Mouse (Mus musculus) embryonic facial prominence, embryonic 12.5 days (tissue): ENCODE results near the gene Zfp74. TPM values are rescaled to one million over a fixed set of nuclear protein-coding genes. Genes with fewer than 3 reads are reported as not detected.

ENCODE experiments used
- ATAC-seq: fragments of 200-750 bp; cut with Nextera tagmentation; 2 replicates; pipeline ENCODE4 v1.8.0; 2017; ENCODE audit not compliant: insufficient number of reproducible peaks, insufficient read depth, low FRiP score, low TSS enrichment
- H3K27ac ChIP-seq: fragments of 300-500 bp; sonication (generic); 2 replicates; pipeline ENCODE4 v1.5.1; 2016; ENCODE audit warnings: mild to moderate bottlenecking
- H3K27me3 ChIP-seq: fragments of 300-500 bp; sonication (generic); 2 replicates; pipeline ENCODE4 v1.6.1; 2016; ENCODE audit warnings: mild to moderate bottlenecking, moderate library complexity
- H3K36me3 ChIP-seq: fragments of 300-500 bp; sonication (generic); 2 replicates; pipeline ENCODE4 v1.6.1; 2016; ENCODE audit warnings: mild to moderate bottlenecking
- H3K4me1 ChIP-seq: fragments of 300-500 bp; sonication (generic); 2 replicates; pipeline ENCODE4 v1.6.1; 2016
- H3K4me2 ChIP-seq: fragments of 300-500 bp; sonication (generic); replicated peaks from 2 replicates; pipeline ENCODE4 v1.6.1; 2016; ENCODE audit warnings: mild to moderate bottlenecking, moderate library complexity
- H3K4me3 ChIP-seq: fragments of 300-500 bp; sonication (generic); 2 replicates; pipeline ENCODE4 v1.5.1; 2016; ENCODE audit warnings: mild to moderate bottlenecking
- H3K9ac ChIP-seq: fragments of 300-500 bp; sonication (generic); 2 replicates; pipeline ENCODE4 v1.6.1; 2016; ENCODE audit warnings: mild to moderate bottlenecking, moderate library complexity
- H3K9me3 ChIP-seq: fragments of 300-500 bp; sonication (generic); 2 replicates; pipeline ENCODE4 v1.6.1; 2016; ENCODE audit warnings: mild to moderate bottlenecking, moderate library complexity
- WGBS: fragments of 180-500 bp; shearing (Covaris S2); methylation state at CpG from one replicate; pipeline ENCODE4 v1.1.7; 2016; 5-methylcytosine and 5-hydroxymethylcytosine counted together
- microRNA-seq: library from miRNA; unstranded; fragments of <30 nt; microRNA quantifications from one replicate; pipeline ENCODE4, GENCODE M21; 2017
- polyA plus RNA-seq: library from polyadenylated mRNA; unstranded; fragments of >200 nt; fragmentation: Nextera tagmentation; extraction: Ambion mirVana; gene quantifications from 2 replicates; pipeline ENCODE4 v1.2.1, GENCODE M21; 2016

Zfp74 gene
- polyA plus RNA-seq, 1 experiment from 2014 or later: 17.2 TPM

DNA sequence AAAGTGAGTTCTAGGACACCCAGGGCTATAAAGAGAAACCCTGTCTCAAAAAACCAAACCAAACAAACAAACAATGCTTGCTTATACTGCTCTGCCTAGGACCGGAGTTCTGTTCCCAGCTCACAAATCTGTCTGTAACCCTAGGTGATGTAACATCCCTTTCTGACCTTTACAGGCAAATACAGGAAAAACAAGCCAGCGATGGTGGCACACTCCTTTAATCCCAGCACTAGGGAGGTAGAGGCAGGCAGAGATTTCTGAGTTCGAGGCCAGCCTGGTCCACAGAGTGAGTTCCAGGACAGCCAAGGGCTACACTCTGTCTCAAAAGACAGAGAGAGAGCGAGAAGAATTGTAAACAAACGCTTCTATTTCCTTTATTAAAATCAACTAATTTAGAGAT is 46.7 kb downstream of the Zfp74 start:
- no peak overlapping the region for H3K4me3 ChIP-seq
- H3K36me3 ChIP-seq: peaks cover 26% of the 10 kb centered on the region
- 88% methylated on average over 5 of the region's 5 CpGs for WGBS
- no peaks in the 10 kb centered on the region for H3K9me3 ChIP-seq
- H3K4me2 ChIP-seq: peak overlapping the region; percentile 56
- no peak overlapping the region for H3K9ac ChIP-seq
- H3K27ac ChIP-seq: peak overlapping the region; percentile 96; the same call in 1 of the 2 replicates
- no peaks in the 10 kb centered on the region for H3K27me3 ChIP-seq
- ATAC-seq: no peak
- H3K4me1 ChIP-seq: peaks cover 11% of the 10 kb centered on the region

DNA sequence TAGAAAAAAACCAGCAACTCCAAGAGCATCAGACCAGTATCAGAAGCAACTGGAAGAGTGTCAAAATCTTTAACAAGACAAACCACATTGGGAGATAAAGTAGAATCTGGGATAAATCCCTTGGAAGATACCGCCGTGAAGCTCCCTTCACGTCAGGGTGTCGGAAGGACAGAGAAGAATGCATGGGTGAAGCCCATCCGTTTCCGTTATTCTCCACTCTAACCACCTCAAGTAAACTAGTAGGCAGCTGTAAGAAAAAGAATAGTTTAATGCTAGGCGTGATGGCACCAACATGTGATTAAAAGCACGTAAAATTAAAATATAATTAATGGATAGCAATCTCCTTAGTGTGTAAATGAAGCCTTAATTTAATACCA is 47.2 kb downstream of the Zfp74 start:
- H3K4me2 ChIP-seq: peak overlapping the region; percentile 56
- H3K27ac ChIP-seq: peak overlapping the region; percentile 96
- H3K4me3 ChIP-seq: peak overlapping the region; percentile 57
- H3K27me3 ChIP-seq: no peaks in the 10 kb centered on the region
- 0 out of 2 replicates have a peak overlapping the region, but pooled peaks have one; percentile 54 for H3K9ac ChIP-seq
- no peak for ATAC-seq
- peaks cover 11% of the 10 kb centered on the region for H3K4me1 ChIP-seq
- H3K36me3 ChIP-seq: peaks cover 23% of the 10 kb centered on the region
- H3K9me3 ChIP-seq: no peaks in the 10 kb centered on the region
- WGBS: 26% methylated on average over 8 of the region's 8 CpGs

DNA sequence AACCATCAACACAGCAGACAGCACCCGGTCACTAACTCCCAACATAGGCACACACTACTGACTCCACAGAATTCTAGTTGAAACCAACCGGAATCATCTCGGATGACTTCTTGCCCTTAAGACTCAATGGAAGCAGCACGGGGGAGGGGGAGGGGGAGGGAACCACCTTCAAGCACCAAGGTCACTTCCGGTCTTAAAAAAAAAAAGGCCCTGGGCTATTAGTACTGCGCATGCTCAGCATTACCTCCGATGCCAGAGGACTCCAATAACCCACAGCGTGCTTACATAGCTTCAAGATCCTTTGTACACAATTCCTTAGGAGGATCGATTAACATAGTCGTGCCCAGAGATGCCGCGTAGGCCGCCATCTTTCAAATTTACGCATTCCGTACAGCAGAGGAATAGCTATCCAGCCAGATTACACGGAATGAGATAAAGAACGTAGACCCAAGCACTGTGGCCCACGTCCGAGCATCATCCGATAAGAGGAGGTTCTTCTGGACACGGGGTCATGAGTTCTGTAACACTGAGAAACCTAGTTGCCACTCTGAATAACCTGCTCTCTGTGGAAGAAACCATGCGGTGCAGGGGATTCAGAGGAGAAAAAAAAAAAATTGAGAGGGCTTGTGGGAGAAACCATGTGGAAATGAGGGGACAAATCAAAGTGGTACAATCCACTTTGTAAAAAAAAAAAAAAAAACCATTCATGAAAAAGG is 47.8 kb downstream of the Zfp74 start, which contains the start of gene Zfp27:
TSS of gene Zfp27 (minus strand) at position 607 of the 716 bp plus-strand sequence.
- no peaks in the 10 kb centered on the region for H3K9me3 ChIP-seq
- H3K36me3 ChIP-seq: peaks cover 23% of the 10 kb centered on the region
- no peaks in the 10 kb centered on the region for H3K27me3 ChIP-seq
- H3K4me3 ChIP-seq: peak within 1 kb of the TSS; percentile 57
- peaks cover 11% of the 10 kb centered on the region for H3K4me1 ChIP-seq
- peak within 1 kb of the TSS; percentile 96 for H3K27ac ChIP-seq
- peak within 1 kb of the TSS; percentile 56 for H3K4me2 ChIP-seq
- H3K9ac ChIP-seq: peak within 1 kb of the TSS; percentile 54
- under 1% methylated on average over 22 of the region's 22 CpGs for WGBS
- peak; percentile 78 for ATAC-seq

DNA sequence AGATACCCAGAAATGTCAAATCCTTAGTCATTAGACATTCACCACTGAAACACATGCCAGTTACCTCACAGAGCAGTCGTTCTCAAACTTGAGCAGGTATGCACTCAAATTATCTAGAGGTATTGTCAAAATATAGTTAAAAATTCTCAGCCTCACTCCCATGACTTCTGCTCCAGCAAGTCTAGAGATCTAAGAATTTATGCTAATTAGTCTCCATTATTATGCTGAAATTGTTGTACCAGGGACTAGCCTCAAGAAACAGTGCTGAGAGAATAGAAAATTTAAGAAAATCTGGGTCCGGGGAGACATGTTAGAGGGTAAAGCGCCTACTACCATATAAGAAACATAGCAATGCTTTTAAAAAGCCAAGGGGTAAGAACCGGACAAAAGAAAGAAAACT is 49.8 kb downstream of the Zfp74 start:
- Histone ChIP-seq H3K4me1 (0 out of 2 replicates have a peak, but pooled peaks cover 1% of the 10 kb centered on the region), H3K9ac (no peak overlapping the region), H3K36me3 (peaks cover 30% of the 10 kb centered on the region), H3K27ac (no peak overlapping the region), H3K4me2 (no peak overlapping the region), H3K4me3 (no peak overlapping the region), H3K27me3 (no peaks in the 10 kb centered on the region), H3K9me3 (peaks cover 2% of the 10 kb centered on the region; the same call in 1 of the 2 replicates)
- WGBS: 94% methylated on average over 4 of the region's 4 CpGs
- ATAC-seq: no peak

DNA sequence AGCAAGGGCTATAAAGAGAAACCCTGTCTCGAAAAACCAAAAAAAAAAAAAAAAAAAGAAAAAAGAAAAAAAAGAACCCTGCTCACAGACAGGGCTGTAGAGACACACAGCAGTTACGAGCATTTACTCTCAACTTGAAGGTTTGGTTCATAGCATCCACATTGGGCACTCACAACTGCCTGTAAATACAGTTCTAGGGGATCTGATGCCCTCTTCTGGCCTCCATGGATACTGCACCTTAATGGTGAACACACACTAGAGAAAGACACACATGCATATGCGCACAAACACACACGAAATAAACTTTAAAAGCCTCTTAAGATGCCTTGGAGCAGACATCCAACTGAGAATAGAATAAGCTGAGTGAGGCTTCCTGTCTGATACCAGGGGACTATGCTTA is 55.5 kb downstream of the Zfp74 start:
- H3K9me3 ChIP-seq: peaks cover 31% of the 10 kb centered on the region
- no peak overlapping the region for H3K27ac ChIP-seq
- no peak overlapping the region for H3K9ac ChIP-seq
- peaks cover 81% of the 10 kb centered on the region for H3K36me3 ChIP-seq
- no peaks in the 10 kb centered on the region for H3K4me1 ChIP-seq
- H3K4me3 ChIP-seq: no peak overlapping the region
- 91% methylated on average over 4 of the region's 4 CpGs for WGBS
- H3K4me2 ChIP-seq: no peak overlapping the region
- H3K27me3 ChIP-seq: no peaks in the 10 kb centered on the region
- no peak for ATAC-seq

DNA sequence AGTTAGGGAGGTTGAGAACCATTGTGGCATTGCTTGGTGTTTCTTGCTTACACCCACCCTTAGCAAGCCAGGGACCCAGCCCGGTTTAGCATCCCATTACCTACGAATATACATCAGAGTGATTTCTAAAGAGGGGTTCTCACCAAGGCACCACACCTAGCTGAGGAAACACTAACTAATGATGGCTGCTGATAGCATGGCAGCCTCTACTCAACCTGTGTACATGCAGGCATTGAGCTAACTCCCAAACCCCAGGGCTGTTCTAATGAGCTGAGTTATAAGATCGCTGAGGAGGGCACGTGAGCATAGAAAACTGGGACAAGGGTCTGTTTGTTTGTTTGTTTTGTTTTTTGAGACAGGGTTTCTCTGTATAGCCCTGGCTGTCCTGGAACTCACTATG is 61.1 kb downstream of the Zfp74 start:
- H3K9me3 ChIP-seq: peaks cover 42% of the 10 kb centered on the region

DNA sequence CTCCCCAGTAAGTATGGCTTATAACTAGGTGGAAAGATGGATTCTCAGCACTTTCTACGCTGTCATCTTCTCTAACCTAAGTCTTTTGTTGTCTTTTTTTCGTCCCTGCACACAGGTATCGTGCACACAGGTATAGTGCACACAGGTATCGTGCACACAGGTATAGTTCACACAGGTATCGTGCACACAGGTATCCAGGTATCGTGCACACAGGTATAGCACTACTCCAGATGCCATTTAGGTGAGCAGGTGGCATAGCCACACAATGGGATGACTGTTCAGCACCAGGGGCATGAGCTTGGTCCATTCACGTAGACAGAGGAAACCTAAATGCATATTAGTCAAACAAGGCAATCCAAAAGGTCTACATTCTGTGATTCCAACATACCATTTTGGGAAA is 63.4 kb downstream of the Zfp74 start:
- peaks cover 52% of the 10 kb centered on the region for H3K36me3 ChIP-seq
- no peak overlapping the region for H3K27ac ChIP-seq
- H3K27me3 ChIP-seq: no peaks in the 10 kb centered on the region
- H3K4me1 ChIP-seq: no peaks in the 10 kb centered on the region
- peaks cover 46% of the 10 kb centered on the region for H3K9me3 ChIP-seq
- no peak for ATAC-seq
- no peak overlapping the region for H3K4me3 ChIP-seq
- 94% methylated on average over 7 of the region's 7 CpGs for WGBS
- no peak overlapping the region for H3K9ac ChIP-seq
- H3K4me2 ChIP-seq: no peak overlapping the region

More for the DNA sequence above, 61.1 kb downstream of the Zfp74 start:
- Histone ChIP-seq H3K27ac (no peak overlapping the region), H3K27me3 (no peaks in the 10 kb centered on the region), H3K9ac (no peak overlapping the region), H3K4me1 (no peaks in the 10 kb centered on the region), H3K36me3 (peaks cover 75% of the 10 kb centered on the region), H3K4me3 (no peak overlapping the region), H3K4me2 (no peak overlapping the region)
- no peak for ATAC-seq
- 95% methylated on average over 4 of the region's 4 CpGs for WGBS

DNA sequence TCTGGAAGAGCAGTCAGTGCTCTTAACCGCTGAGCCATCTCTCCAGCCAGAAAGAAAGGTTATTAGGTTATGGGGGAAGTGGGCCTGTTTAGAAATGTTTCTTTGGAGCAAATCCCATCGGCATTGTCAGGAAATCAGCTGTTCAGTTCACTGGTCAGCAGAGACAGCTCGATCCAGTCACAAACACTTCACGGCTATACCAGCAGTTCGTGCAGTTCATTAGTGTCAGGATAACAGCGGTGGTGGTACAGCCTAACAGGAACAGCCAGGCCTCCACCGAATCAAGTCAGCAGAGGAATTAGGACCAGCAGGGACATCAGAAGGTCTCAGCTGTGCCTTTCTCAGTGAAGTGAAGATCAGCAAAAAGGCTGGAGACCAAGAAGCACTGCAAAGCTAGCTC is 73.0 kb downstream of the Zfp74 start:
- peaks cover 7% of the 10 kb centered on the region; the same call in 1 of the 2 replicates for H3K9me3 ChIP-seq
- 93% methylated on average over 7 of the region's 7 CpGs for WGBS
- H3K4me3 ChIP-seq: no peak overlapping the region
- no peaks in the 10 kb centered on the region for H3K27me3 ChIP-seq
- H3K9ac ChIP-seq: no peak overlapping the region
- no peak for ATAC-seq
- no peaks in the 10 kb centered on the region for H3K4me1 ChIP-seq
- H3K4me2 ChIP-seq: no peak overlapping the region
- peaks cover 12% of the 10 kb centered on the region; the same call in 1 of the 2 replicates for H3K36me3 ChIP-seq
- no peak overlapping the region for H3K27ac ChIP-seq

Small RNA genes lying within 50 kb of the gene (microRNA-seq; reads per million reads assigned to microRNA genes)
- 0.54 reads per million for gene Mir7668

Other genes with a start within 250 kb of the Zfp74 start
- gene Catsperg2, start 227.1 kb downstream of the Zfp74 start, polyA plus RNA-seq: not detected in 2 replicates
- gene Zfp84, start 185.5 kb downstream of the Zfp74 start, polyA plus RNA-seq: 12.6 and 14.6 TPM in 2 replicates
- 10.8 and 11.1 TPM in 2 replicates for gene Zfp30, start 170.1 kb downstream of the Zfp74 start, polyA plus RNA-seq
- gene Zfp790, start 138.0 kb downstream of the Zfp74 start, polyA plus RNA-seq: 17.0 and 20.0 TPM in 2 replicates
- 8.5 and 8.7 TPM in 2 replicates for gene Zfp940, start 100.4 kb downstream of the Zfp74 start, polyA plus RNA-seq
- 10.3 and 11.5 TPM in 2 replicates for gene Zfp420, start 94.1 kb downstream of the Zfp74 start, polyA plus RNA-seq
- 12.1 and 14.4 TPM in 2 replicates for gene Zfp27, start 47.5 kb downstream of the Zfp74 start, polyA plus RNA-seq
- gene Zfp383, start 45.9 kb downstream of the Zfp74 start, polyA plus RNA-seq: 6.7 and 7.5 TPM in 2 replicates
- 20.4 and 23.2 TPM in 2 replicates for gene Zfp568, start 29.9 kb upstream of the Zfp74 start, polyA plus RNA-seq
- 5.7 and 6.3 TPM in 2 replicates for gene Zfp14, start 97.3 kb upstream of the Zfp74 start, polyA plus RNA-seq
- 5.2 and 7.7 TPM in 2 replicates for gene Zfp82, start 118.8 kb upstream of the Zfp74 start, polyA plus RNA-seq
- 3.3 and 4.4 TPM in 2 replicates for gene Gm26920, start 136.3 kb upstream of the Zfp74 start, polyA plus RNA-seq
- gene Zfp566, start 136.4 kb upstream of the Zfp74 start, polyA plus RNA-seq: 16.3 and 19.5 TPM in 2 replicates
- 148 and 151 TPM in 2 replicates for gene Zfp260, start 140.7 kb upstream of the Zfp74 start, polyA plus RNA-seq
- 13.1 and 16.3 TPM in 2 replicates for gene Zfp382, start 167.9 kb upstream of the Zfp74 start, polyA plus RNA-seq
- gene Zfp146, start 215.7 kb upstream of the Zfp74 start, polyA plus RNA-seq: 17.2 and 20.6 TPM in 2 replicates
- gene Cox7a1, start 230.1 kb upstream of the Zfp74 start, polyA plus RNA-seq: 4.2 and 4.7 TPM in 2 replicates
- 80.5 and 86.6 TPM in 2 replicates for gene Capns1, start 244.7 kb upstream of the Zfp74 start, polyA plus RNA-seq